Mouse (Mus musculus) mouse embryonic stem cell (cell line): Measurements from ENCODE around the gene Htr5a.

Experiments used
- in situ Hi-C, 2 experiments: fragments of 300-500 bp; cut with MboI; formaldehyde crosslinking; loops; 1 replicate in 1 of 2; 3 replicates in 1 of 2; pipeline ENCODE4 v1.14.3; 2019 to 2020; ENCODE audit warnings: low sequenced_read_pairs in 2 of 2, low pct_unique_long_range_greater_than_20kb in 1 of 2, mixed read lengths in 1 of 2; ENCODE audit not compliant: unreplicated experiment in 1 of 2

The Htr5a gene

DNA sequence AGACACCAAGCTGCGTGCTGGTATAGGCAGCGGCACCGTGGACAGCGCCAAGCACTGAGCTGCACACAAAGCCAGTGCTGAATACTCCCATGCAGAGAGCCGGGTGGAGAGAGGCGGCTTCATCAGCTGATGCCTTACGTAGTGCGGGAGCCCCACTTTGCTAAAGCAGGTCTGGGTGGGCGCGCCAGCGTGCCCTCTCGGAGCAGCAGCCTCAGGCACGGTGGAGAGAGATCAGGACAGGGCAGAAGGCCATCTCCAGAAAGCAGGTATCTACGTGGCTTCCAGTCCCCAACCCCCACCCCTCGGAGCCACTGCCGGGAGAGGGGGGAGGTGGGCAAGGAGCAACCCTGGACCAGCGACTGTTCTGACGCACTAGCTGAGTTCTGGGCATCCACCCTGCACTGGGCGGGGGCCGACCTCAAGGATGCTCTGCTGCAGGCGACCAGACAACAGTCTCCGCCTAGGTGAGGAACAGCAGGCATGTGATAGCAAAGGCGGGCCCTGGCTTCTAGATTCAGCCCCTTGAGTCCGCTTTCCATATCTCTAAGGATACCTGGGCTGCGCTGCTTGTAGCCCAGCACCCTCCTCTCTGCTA, at the start of gene Htr5a:
Htr5a (plus strand) TSS at position 449 of the 595 bp plus-strand sequence.
- in situ Hi-C loops = no loop called here

DNA sequence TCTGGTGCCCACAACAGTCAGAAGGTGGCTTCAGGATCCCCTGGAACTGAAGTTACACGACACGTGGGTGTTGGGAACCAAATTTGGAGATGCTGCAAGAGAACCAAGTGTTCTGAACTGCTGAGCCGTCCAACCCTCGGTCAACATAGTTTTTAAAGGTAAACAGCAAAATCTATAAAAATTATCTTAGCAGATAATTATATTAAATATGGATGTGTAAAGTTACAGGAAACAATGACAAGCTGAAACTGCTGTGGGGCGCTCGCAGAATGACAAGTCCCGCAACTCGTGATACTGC, 49.8 kb upstream of the Htr5a start:
- in situ Hi-C loops = no loop called here

DNA sequence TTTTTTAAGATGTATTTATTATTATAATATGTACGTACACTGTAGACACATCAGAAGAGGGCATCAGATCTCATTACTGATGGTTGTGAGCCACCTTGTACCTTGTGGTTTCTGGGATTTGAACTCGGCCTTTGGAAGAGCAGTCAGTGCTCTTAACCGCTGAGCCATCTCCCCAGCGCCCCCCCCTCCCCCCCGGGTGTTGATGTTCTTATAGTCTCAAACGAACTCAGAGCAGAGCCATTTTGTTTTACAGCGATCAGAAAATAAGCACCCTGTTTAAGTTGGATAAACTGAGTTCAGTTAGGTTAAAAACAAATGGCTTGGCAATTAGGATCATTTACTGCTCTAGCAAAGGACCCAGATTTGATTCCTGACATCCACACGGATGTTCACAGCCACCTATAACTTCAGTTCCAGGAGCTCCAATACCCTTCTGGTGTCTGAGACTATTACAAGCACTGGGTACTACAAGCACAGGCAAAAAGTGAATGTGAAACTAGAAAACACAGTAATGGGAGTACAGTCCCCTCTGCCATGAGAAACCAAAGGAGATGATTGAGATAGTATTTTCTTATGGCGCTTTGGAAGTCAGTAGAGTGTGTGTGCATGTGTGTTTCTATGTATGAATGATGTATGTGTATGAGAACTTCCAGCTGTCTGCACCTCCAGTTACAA, 49.3 kb upstream of the Htr5a start:
- in situ Hi-C loops = no loop called here

DNA sequence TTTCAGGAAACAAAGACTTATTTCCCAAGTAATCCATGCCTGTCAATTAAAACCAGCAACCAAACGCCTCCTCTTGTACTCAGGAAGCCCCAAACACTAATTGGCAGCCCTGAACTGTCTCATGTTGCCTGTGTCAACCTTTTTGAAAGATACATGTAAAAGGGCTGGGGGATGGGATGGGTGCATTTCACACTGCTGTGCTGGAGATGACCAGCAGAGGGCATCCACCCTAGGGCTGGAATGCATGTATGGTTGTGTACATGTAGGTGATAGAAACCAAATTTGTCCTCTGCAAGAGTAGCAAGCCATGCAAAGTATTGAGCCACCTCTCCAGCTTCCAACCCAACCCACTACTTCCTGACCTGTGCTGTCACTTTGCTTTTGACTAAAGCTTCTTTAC, 48.0 kb upstream of the Htr5a start:
- in situ Hi-C loops = no loop called here

DNA sequence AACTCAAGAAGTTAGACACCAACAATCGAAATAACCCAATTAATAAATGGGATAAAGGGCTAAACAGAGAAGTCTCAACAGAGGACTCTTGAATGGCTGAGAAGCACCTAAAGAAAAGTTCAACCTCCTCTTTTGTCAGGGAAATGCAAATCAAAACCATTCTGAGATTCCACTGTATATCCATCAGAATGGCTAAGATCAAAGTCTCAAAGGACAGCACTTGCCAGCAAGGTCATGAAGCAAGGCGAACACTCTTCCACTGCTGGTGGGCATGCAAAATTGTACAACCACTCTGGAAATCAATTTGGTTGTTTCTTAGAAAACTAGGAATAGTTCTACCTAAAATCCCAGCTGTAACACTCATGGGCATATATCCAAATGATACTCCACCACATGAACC, 27.7 kb upstream of the Htr5a start:
- in situ Hi-C loops = no loop called here

DNA sequence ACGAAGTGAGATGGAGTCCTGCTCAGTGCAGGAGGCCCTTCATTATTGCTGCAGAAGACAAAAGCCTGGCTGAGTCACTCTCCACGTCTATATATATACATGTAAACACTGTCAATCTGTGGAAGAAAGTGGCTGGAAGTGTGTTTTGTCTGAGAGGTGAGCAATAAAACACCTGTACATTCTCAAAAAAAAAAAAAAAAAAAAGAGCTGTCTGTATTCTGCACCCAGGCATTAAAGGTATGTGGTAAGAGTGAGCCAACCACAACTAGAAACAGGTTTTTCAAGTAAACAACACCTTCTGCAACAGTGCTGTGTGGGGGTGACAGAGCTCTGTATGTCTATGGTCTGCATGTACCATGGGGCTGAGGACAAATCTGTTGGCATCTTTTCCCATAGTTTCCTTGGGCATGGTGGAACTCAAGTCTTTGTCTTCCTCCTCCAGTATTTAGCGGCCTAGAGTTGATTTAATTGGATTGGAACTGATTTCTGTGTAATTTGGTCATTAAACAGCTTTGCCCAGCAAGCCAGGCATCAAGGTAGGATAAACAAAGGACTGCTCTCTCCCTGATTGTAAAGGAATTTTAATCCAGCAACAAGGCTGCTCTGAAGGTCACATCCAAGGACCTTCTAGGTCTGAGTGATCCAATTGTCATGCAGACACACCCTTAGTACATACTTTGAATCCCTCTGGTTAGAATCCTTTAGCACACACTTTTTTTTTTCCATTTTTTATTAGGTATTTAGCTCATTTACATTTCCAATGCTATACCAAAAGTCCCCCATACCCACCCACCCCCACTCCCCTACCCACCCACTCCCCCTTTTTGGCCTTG, 22.9 kb upstream of the Htr5a start:
- in situ Hi-C loops = no loop called here

DNA sequence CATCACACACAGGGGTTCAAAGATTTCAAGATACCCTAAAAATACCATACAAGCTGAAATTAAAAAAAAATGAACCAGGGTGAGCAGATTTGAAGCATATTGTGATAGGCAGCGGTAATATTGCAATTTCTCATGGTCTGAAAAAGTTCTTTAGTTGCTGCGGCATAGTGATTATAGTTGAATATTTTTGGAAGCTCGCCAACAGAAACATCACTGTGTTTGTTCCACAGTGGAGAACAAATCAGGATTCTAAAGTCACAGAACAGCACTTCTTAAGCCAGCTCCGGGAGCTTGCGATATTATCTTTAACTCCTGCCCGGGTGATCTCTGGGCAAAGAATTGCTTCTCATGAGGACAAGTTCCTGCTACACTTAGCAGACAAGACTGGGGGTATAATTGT, 20.8 kb upstream of the Htr5a start:
- in situ Hi-C loops = no loop called here

DNA sequence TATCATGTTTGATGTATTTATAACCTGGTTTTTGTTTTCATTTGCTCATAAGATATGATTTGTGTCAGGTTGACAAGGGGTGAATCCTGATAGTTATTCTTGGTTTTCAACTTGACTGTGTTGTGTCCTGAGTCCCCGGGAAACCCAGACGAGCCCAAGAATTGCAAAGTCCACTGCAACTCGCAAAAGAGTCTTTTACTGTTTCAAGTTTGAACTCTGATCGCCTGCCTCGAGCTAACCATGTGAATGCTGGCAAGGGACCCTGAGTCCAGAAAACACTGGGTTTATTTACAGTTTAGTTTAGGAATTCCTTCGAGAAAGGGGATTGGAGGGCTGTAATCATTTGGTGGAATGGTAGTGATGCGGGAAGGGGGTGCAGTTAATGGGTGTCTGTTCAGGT, 14.0 kb upstream of the Htr5a start:
- in situ Hi-C loops = no loop called here

DNA sequence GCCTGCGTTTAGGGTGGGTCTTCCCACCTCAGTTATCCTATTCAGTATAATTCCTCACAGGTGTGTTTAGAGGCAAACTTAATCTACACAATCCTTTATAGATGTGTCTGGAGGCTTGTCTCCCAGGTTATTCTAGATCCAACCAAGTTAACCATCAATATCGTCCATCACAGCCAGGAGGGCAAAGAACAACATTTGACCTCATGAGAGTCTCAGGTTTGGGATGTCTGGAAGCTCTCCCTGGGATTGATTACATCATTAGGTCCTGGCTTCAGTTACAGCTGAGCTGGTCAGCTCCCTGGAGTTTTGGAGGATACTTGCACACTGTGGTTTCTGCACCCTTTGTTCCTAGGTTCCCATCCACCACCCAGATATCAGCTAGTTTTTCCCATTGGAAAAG, 6.9 kb upstream of the Htr5a start:
- in situ Hi-C loops = no loop called here

DNA sequence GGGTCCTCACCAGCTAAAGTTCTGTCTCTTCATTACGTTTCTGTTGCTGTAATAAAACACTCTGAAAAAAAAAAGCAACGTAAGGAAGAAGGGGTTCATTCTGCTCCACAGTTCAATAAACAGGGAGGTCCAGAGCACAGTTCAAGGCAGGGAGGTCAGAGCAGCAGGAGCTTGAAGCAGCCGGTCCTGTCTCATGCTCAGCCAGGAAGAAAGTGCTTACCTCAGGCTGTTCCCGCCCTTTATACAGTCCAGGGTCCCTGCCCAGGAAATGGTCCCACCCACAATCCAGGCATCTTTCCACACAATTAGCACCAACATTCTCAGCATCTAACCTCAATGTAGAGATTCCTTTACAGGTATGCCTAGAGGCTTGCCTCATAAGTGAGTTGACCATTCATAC, 3.9 kb upstream of the Htr5a start:
- in situ Hi-C loops = no loop called here

DNA sequence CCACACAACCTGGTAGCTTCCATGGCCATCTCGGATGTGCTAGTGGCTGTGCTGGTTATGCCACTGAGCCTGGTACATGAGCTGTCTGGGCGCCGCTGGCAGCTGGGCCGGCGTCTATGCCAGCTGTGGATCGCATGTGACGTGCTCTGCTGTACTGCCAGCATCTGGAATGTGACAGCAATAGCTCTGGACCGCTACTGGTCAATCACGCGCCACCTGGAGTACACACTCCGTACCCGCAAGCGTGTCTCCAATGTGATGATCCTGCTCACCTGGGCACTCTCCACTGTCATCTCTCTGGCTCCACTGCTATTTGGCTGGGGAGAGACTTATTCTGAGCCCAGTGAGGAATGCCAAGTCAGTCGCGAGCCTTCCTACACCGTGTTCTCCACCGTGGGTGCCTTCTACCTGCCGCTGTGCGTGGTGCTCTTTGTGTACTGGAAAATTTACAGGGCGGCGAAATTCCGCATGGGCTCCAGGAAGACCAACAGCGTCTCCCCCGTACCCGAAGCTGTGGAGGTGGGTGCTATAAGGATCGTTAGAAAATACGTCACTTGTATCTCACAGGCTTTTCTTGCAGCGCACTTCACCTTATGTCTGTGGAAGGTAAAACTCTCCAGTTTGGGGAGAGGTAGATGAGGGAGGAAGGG, 847 bp downstream of the Htr5a start:
- in situ Hi-C loops = no loop called here

DNA sequence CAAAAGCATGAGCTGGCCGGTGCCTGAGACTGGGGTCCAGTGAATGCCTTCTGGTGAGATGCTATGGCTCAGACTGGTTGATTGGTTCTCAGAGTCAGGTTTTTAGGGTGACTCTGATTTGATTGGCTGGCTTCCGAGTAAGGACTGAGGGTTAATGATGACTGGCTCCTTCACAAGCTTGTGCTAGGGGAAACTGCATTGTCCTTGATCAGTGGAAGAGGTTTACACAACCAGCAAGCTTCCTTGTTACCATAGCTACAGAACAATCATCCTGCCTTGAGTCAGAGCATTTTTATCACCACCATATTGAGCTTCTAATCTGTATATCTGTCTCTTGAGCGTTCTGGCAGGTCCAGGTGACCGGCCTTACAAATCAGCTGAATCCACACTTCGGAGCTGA, 5.0 kb downstream of the Htr5a start:
- in situ Hi-C loops = no loop called here

DNA sequence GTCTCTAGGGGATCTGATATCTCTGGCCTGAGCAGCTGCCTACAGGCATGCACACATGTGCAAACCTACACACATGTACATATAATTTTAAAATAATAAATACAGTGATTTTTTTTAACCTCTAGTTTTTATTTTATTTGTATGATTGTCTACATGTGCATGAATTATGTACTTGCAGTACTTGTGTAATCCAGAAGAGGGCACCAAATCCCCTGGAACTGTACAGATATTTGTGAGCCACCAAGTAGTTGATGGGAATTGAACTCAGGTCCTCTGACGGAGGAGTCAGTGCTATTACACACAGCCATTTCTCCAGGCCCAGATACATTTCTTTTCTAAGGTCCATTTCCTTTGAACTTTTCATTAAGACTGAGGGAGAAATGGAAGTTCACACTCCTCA, 12.3 kb downstream of the Htr5a start:
- in situ Hi-C loops = loop anchor here in 1 of 2 experiments (5.0 to 10.0 kb wide), 2 partner anchors 47 to 241 kb away; no protein-coding TSS in a partner anchor

DNA sequence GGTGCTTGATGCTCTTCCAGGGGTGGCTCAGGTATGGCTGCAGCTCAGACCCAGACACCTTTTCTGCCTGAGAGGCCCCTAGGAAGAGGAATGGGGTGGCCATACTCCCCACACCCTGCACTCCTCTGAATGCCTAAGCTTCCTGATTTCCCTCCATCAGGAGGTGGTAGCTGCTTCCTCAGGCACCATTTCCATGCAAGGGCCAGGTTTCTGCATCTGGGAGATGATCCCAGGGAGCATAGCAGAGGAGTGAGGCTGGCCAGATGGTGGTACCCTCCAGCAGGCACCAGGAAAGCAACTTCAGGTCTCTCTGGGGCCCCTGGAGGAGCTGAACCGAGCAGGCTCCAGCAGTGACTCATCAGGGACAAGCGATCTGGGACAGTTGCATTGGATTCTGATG, 13.8 kb downstream of the Htr5a start:
- in situ Hi-C loops = loop anchor here in 1 of 2 experiments (10.0 kb wide), 1 partner anchor 239 kb away; no protein-coding TSS in a partner anchor

DNA sequence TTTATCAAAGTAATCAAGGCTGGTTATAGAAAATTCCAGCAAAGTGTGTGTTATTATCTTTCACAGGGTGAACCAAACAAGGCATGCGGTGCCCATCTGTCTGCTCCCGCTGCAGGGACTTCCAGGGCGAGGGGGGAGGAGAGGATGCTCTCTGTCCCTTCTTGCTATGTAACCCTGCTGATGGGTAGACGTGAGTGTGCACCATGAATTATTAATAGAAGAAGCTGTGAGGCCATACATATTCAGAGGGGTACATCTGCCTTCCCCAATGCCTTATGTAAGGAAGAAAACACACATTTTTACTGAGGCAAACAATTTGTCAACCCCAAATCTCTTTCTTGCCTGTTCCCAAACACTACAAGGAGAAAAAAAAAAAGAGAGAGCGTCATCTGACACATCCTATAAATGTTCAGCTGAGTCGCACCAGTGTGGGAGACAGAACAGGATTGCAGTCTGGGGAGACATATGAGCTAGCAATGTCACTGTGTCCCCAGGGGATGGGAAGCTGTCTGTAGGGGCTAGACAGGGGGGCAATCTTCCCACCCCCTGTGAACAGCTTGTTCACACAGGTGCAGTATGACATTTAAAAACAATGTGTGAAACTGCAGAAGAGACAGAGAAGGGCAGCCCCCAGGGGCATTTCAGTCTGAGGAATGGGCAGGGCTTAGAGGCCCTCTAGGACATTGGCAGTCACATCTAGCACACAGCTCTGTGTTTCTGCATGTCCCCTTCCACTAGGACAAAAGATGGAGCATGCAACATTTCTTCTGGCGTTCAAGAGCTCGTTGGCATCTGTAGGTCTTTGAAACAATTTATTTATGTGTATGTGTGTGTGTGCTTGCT, 31.5 kb downstream of the Htr5a start:
- in situ Hi-C loops = no loop called here

DNA sequence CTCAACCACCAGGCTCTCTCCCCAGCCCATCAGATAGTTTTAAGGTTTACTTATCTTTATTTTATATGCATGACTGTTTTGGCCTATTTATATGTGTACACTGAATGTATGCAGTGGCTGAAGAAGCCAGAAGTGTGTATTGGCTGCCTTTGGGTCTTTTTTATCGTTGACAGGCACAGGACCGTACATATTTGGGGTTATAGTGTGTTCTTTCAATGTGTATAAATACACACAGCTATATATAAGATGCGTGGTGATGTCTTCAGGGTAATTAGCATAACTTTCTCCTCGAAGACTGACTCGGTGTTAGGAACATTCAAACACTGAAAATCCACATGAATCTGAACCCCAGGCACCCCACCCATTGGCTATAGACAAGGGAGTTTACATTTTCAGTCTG, 32.3 kb downstream of the Htr5a start:
- in situ Hi-C loops = no loop called here

DNA sequence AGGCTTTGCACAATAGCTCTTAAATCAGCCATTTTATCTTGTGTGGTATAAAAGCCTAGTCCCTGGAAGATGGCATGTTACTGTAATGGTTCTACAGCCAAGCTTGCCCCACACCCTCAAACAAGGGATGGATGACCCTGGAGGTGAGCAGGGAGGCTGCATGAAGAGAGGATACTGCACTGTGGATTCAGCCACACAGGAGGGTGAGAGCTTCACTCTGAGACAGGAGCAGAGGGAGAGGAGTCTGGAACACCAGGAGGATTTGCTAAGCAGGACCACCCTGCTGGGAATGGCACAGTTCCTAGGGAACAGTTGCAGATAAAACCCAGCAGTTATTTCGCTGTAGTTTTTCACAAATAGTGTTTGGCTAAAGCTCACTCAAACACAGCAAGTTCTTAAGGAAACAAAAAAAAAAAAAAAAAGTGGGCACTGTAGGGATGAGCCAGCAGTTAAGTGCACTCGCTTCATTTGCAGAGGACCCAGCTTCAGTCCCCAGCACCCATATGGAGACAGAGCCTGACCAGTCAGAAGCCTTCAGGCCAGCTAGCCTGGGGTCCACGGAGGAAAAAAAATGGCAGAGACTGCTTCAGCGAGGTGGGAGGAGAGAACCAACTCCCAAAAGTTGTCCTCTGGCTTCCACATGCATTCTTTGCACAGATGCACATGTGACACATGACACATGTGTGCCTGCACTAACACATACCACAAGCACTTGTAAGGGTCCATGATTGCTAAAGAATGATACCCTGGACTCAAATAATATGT, 33.6 kb downstream of the Htr5a start:
- in situ Hi-C loops = no loop called here

DNA sequence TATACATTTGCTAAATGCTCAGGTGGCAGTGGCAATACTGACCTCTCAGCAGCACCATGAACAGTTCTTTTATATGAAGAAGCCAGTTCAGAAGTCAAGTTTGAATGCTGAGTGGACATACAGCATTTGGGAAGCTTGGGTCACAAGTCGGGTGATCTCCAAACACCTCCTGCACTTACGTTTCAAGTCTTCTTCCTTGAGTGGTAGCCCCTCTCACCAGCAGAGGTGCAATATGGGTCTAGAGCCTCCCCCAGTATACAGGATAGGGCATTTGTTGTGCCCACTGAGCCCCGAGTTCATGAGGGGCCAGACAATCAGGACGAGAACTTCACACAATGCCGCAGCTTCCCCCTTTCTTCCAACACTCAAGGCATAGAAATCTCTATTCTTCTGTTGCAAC, 36.4 kb downstream of the Htr5a start:
- in situ Hi-C loops = no loop called here
